Mouse (Mus musculus) forebrain, embryonic 16.5 days (tissue): ENCODE data around the gene D430019H16Rik. TPM values are rescaled to one million over a fixed set of nuclear protein-coding genes. Genes with fewer than 3 reads are reported as not detected.

Experiments used
- ATAC-seq: fragments of 200-750 bp; cut with Nextera tagmentation; 2 replicates; pipeline ENCODE4 v1.8.0; 2017; ENCODE audit warnings: mild to moderate bottlenecking, moderate library complexity
- H3K27ac ChIP-seq: fragments of 300-500 bp; sonication (generic); 2 replicates; pipeline ENCODE4 v1.5.1; 2014; ENCODE audit warnings: low read length, control low read depth
- H3K27me3 ChIP-seq: fragments of 300-500 bp; sonication (generic); replicated peaks from 2 replicates; pipeline ENCODE4 v1.6.1; 2014; ENCODE audit warnings: low read length; ENCODE audit not compliant: control insufficient read depth, insufficient read depth
- H3K36me3 ChIP-seq: fragments of 300-500 bp; sonication (generic); 2 replicates; pipeline ENCODE4 v1.6.1; 2014; ENCODE audit not compliant: control insufficient read depth, insufficient read depth
- H3K4me1 ChIP-seq: fragments of 300-500 bp; sonication (generic); replicated peaks from 2 replicates; pipeline ENCODE4 v1.6.1; 2014; ENCODE audit warnings: low read length; ENCODE audit not compliant: control insufficient read depth, insufficient read depth
- H3K4me2 ChIP-seq: fragments of 300-500 bp; sonication (generic); 2 replicates; pipeline ENCODE4 v1.6.1; 2014; ENCODE audit warnings: mild to moderate bottlenecking, low read length, control low read depth
- H3K4me3 ChIP-seq: fragments of 300-500 bp; sonication (generic); replicated peaks from 2 replicates; pipeline ENCODE4 v1.5.1; 2014; ENCODE audit warnings: mild to moderate bottlenecking, low read length, control low read depth
- H3K9ac ChIP-seq: fragments of 300-500 bp; sonication (generic); replicated peaks from 2 replicates; pipeline ENCODE4 v1.6.1; 2014; ENCODE audit warnings: low read depth, low read length, control low read depth
- H3K9me3 ChIP-seq: fragments of 300-500 bp; sonication (generic); 2 replicates; pipeline ENCODE4 v1.6.1; 2016; ENCODE audit warnings: low read length; ENCODE audit not compliant: control insufficient read depth
- WGBS: fragments of 180-500 bp; shearing (Covaris S2); extraction: QIAGEN DNeasy Blood & Tissue Kit; methylation state at CpG from one replicate; pipeline ENCODE4 v1.1.7; 2014; 5-methylcytosine and 5-hydroxymethylcytosine counted together
- polyA plus RNA-seq: library from polyadenylated mRNA; unstranded; fragments of >200 nt; fragmentation: Nextera tagmentation; extraction: Ambion mirVana; gene quantifications from 2 replicates; pipeline ENCODE4 v1.2.1, GENCODE M21; 2015

D430019H16Rik gene
- 14.0 and 17.8 TPM in 2 replicates for polyA plus RNA-seq

DNA sequence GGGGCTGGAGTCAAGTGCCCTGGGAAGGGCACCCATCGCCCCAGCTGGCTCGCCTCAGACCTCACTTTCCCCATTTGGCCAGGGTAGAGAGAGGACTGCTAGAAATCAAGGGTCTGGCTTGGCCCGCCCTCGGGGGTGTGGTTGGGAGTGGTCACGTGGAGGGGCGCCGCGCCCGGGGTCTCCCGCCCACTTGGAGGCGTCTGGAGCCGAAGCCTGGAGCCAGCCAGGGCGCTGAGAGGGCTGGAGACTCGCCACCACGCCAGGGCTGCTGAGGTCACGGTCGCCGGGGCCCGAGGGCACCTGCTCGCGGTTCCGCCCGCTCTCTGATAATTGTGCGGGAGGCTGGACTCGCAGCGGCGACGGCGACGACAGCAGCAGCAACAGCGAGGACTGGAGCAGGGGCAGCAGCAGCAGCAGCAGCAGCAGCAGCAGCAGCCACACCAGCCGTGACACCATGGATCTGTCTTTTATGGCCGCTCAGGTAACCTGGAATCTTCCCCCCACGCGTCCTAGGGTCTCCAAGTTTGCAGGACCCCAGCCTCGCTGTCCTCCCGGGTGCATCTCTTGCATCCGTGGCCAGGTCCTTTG lies at the start of gene D430019H16Rik:
D430019H16Rik (plus strand) TSS at position 187 of the 588 bp plus-strand sequence.
- no peaks in the 10 kb centered on the region for H3K27me3 ChIP-seq
- under 1% methylated on average over 38 of the region's 38 CpGs for WGBS
- H3K9ac ChIP-seq: peak within 1 kb of the TSS; percentile 95
- peak within 1 kb of the TSS; percentile 96 for H3K4me3 ChIP-seq
- H3K4me2 ChIP-seq: peak within 1 kb of the TSS; percentile 63
- H3K27ac ChIP-seq: peak within 1 kb of the TSS; percentile 91
- H3K4me1 ChIP-seq: peaks cover 40% of the 10 kb centered on the region
- peak; percentile 88 for ATAC-seq
- no peaks in the 10 kb centered on the region for H3K36me3 ChIP-seq
- no peaks in the 10 kb centered on the region for H3K9me3 ChIP-seq

DNA sequence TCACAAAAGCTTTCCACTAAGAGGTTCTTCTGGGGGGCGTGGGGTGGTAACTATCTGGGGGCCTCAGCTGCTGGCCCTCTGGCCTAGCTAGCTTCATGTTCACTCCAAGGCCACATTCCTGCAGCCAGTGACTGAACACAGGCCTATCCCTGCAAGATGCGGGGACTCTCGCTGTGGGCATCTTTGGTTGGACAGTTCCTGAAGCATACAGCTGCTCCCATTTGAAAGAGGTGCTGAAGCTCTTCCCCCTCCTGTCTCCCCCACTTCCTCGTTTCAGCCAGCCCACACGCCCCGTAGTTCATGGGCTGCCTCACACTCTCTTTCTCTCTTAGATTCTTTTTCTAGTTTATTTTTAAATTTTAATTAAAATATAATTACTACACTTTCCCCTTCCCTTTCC lies 47.6 kb upstream of the D430019H16Rik start:
- H3K9ac ChIP-seq: no peak overlapping the region

DNA sequence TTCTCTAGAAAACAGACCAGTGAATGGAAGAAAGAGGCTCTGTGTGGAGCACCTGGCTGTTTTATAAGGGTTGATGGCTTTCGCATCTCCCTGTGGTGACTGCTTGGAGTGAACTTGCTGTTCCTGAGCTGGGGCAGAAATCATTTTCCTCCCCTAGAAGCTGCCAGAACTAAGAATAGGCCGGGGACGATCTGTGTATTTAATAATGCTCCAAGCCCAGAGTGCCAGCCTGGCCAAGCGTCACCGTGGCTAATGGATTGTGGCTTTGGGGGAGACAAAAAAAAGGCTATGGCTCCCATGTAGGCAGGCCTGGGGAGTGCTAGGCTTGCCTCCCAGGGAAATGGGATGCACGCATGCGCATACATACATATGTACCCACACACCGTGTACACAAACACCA lies 39.7 kb upstream of the D430019H16Rik start:
- no peaks in the 10 kb centered on the region for H3K27me3 ChIP-seq
- H3K27ac ChIP-seq: no peak overlapping the region
- no peak for ATAC-seq

More for the DNA sequence above, 47.6 kb upstream of the D430019H16Rik start:
- 75% methylated on average over 6 of the region's 6 CpGs for WGBS
- Histone ChIP-seq H3K36me3 (no peaks in the 10 kb centered on the region), H3K4me2 (no peak overlapping the region), H3K4me3 (no peak overlapping the region), H3K27me3 (no peaks in the 10 kb centered on the region), H3K9me3 (no peaks in the 10 kb centered on the region), H3K4me1 (no peaks in the 10 kb centered on the region), H3K27ac (no peak overlapping the region)
- no peak for ATAC-seq

DNA sequence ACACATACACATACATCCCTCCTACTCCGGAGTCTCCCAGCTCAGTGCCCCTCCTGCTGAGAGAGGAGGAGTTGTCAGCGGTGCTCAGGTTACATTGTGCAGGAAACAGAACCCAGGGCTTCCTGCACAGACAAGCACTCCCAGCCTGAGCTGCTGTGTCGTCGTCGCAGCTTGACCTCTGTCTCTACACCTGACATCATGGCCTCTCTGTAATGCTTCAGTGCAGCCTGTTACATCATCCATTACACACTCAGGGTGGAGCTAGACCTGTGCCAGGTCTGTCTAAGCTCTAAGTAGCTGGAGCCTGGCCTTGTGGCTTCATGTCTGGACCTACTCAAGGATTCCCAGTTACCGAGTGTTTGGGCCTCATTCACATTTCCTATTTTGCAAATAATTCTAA lies 33.2 kb upstream of the D430019H16Rik start:
- no peak for ATAC-seq
- no peak overlapping the region for H3K4me3 ChIP-seq
- H3K4me1 ChIP-seq: no peaks in the 10 kb centered on the region
- H3K9ac ChIP-seq: no peak overlapping the region
- no peaks in the 10 kb centered on the region for H3K9me3 ChIP-seq
- no peak overlapping the region for H3K27ac ChIP-seq
- no peak overlapping the region for H3K4me2 ChIP-seq
- WGBS: 49% methylated on average over 6 of the region's 6 CpGs
- no peaks in the 10 kb centered on the region for H3K27me3 ChIP-seq
- no peaks in the 10 kb centered on the region for H3K36me3 ChIP-seq

More for the DNA sequence above, 39.7 kb upstream of the D430019H16Rik start:
- no peaks in the 10 kb centered on the region for H3K36me3 ChIP-seq
- 87% methylated on average over 8 of the region's 8 CpGs for WGBS
- no peaks in the 10 kb centered on the region for H3K4me1 ChIP-seq
- no peaks in the 10 kb centered on the region for H3K9me3 ChIP-seq
- no peak overlapping the region for H3K9ac ChIP-seq
- H3K4me3 ChIP-seq: no peak overlapping the region
- no peak overlapping the region for H3K4me2 ChIP-seq

DNA sequence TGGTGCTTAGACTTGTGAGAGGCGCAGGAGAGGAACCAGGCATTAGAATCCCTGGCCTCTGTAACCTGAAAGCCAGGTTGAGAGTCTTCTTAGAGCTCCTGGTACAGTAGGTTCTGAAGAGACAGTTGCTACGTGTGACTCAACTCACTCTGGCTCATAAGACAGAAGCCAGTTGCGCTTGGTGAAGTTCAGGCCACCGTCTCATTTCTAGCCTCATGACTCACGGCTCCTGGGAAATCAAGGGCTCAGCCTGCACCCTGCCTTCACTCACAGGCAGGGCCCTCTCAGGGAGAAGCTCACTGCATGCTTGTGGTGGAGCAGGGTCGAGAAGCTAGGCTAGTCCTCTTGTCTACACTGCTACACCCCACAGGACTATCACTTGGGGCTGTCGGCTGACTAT lies 27.1 kb upstream of the D430019H16Rik start:
- no peak overlapping the region for H3K9ac ChIP-seq
- no peak overlapping the region for H3K4me3 ChIP-seq
- no peaks in the 10 kb centered on the region for H3K36me3 ChIP-seq
- WGBS: 81% methylated on average over 7 of the region's 7 CpGs
- no peaks in the 10 kb centered on the region for H3K27me3 ChIP-seq
- H3K4me2 ChIP-seq: no peak overlapping the region
- no peaks in the 10 kb centered on the region for H3K4me1 ChIP-seq
- no peaks in the 10 kb centered on the region for H3K9me3 ChIP-seq
- ATAC-seq: no peak
- H3K27ac ChIP-seq: no peak overlapping the region

DNA sequence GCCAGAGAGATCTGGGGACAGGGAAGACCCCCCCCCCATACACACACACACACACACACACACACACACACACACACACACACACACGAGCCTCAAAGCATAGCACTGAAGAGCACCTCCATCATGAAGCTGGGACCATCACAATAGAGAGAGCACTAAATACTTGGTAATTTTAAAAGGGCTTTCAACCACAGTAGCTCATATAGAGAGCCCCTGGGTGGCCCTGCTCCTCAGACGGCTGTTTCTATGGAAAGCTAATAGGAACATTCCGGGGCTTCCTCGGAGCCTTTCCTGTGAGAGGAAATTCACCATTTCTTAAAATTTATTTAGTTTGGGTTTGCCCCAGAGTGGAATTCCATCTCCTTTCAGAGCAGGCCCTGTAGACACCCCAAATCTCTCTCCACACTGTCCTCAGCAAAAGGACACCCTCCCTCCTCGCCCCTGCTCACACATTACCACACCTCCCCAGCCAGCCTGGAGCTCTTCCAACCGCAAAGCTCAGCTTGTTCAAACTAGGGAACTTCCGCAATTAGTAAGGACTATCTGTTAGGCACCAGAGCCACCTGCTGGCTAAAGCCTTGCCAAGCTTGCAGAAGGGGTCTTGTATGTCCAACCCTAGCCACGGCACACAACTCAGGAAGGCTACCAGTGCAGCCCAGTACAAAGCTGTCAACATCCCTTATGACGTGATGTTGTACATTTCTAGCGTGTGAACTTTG lies 26.5 kb upstream of the D430019H16Rik start:
- no peak overlapping the region for H3K9ac ChIP-seq
- ATAC-seq: peak; percentile 70
- no peaks in the 10 kb centered on the region for H3K27me3 ChIP-seq
- no peak overlapping the region for H3K4me2 ChIP-seq
- H3K27ac ChIP-seq: no peak overlapping the region
- WGBS: 23% methylated on average over 10 of the region's 10 CpGs
- H3K4me3 ChIP-seq: no peak overlapping the region
- H3K9me3 ChIP-seq: no peaks in the 10 kb centered on the region
- H3K36me3 ChIP-seq: no peaks in the 10 kb centered on the region
- H3K4me1 ChIP-seq: no peaks in the 10 kb centered on the region

DNA sequence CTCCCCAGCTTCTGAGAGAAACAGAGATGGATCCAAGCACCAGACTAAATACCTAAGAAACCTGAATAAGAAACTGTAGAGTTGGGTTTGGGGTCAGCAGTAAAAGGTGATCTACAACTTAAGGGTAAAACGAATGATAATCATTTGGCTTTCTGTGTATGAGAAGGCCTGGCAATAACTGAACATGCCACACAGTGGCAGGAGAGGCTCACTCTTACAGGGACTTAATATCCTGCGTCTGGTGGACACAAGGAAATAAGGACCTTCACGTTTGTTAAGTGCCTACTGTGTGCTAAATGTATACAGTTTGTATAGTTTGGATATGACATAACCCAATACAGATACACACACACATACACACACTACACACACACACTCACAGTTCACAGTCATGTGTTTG lies 21.8 kb upstream of the D430019H16Rik start:
- H3K4me1 ChIP-seq: no peaks in the 10 kb centered on the region
- H3K9me3 ChIP-seq: no peaks in the 10 kb centered on the region
- no peak overlapping the region for H3K4me2 ChIP-seq
- H3K27ac ChIP-seq: no peak overlapping the region
- no peak overlapping the region for H3K4me3 ChIP-seq
- H3K9ac ChIP-seq: no peak overlapping the region
- no peak for ATAC-seq
- 54% methylated on average over 3 of the region's 3 CpGs for WGBS
- H3K27me3 ChIP-seq: no peaks in the 10 kb centered on the region
- H3K36me3 ChIP-seq: no peaks in the 10 kb centered on the region

DNA sequence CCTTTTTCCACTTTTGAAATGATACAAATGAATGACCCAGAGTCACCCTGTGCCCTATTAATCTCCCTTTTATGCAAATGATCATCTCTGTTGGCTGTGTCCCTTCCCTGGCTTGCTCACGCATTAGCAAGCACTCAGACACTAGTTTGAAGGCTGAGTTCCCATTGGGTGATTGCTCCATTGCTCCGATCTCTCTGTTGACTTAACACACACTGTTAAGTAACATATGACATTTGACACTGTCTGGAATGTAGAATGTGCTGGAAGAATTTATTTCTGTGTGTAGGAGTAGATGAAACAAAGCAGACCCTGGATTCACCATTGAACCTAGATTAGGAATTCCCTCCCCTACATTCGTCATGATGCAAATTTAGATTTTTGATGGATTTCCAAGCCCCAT lies 20.8 kb upstream of the D430019H16Rik start:
- Histone ChIP-seq H3K27me3 (no peaks in the 10 kb centered on the region), H3K9me3 (no peaks in the 10 kb centered on the region), H3K9ac (no peak overlapping the region), H3K36me3 (no peaks in the 10 kb centered on the region), H3K4me3 (no peak overlapping the region), H3K4me1 (no peaks in the 10 kb centered on the region), H3K4me2 (no peak overlapping the region), H3K27ac (no peak overlapping the region)
- no peak for ATAC-seq
- 81% methylated on average over 3 of the region's 3 CpGs for WGBS

DNA sequence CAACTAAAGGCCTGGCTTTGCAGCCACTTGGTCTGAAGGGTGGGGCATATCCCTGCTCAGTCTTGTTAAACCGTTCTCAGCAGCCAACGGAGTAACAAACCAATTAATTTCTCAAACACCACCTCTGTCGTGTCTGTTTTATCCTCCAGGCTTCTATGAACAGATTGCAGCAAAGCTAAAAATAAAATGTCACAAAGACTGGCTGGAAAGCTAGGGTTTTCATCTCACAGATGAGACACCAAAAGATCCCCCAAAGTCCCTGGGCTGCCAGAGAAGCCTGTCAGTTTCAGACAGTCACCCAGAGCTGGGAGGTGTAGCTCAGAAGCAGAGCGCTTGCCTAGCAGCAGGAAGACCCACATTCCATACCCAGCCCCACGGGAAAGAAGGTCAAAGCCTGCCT lies 15.4 kb upstream of the D430019H16Rik start:
- Histone ChIP-seq H3K4me3 (no peak overlapping the region), H3K4me2 (no peak overlapping the region), H3K4me1 (no peaks in the 10 kb centered on the region), H3K27ac (peak overlapping the region; percentile 54), H3K9ac (no peak overlapping the region), H3K27me3 (no peaks in the 10 kb centered on the region), H3K9me3 (no peaks in the 10 kb centered on the region), H3K36me3 (no peaks in the 10 kb centered on the region)
- 43% methylated on average over 5 of the region's 5 CpGs for WGBS
- no peak for ATAC-seq
